Mouse (Mus musculus): Measurements from ENCODE around the gene Tmem259.

- no peak for TF ChIP-seq POLR2A (IDR thresholded peaks at IDR 0.05; ENCODE audit: insufficient read depth, low read depth, low read length)
- TF ChIP-seq CTCF (IDR thresholded peaks at IDR 0.05; ENCODE audit: insufficient read depth, low read depth, low read length), result no peak
Observed at GRCm38 (mm10) chr10:80003374-80004232, 19.5 kb upstream of the Tmem259 start.

Data from olfactory bulb, adult 2 months (tissue).